Mouse (Mus musculus) MEL (cell line): ENCODE results near the gene Ubash3b. TPM values are rescaled to one million over a fixed set of nuclear protein-coding genes. Genes with fewer than 3 reads are reported as not detected.

Source experiments
- DNase-seq: peaks from one replicate; pipeline ENCODE4 v3.0.0; 2011; ENCODE audit warnings: low read depth, low spot score
- H3K27ac ChIP-seq: 2 replicates; pipeline ENCODE4 v1.5.1; 2012; ENCODE audit warnings: low read depth, mild to moderate bottlenecking, control low read depth, low read length, moderate library complexity; ENCODE audit not compliant: control insufficient read depth
- H3K27me3 ChIP-seq, 2 experiments: fragments of 150-350 bp in 1 of 2; sonication (generic) in 1 of 2; 2 replicates each; pipeline ENCODE4 v1.6.1; 2012; ENCODE audit warnings: low read length in 2 of 2, mild to moderate bottlenecking in 2 of 2, improper control_type of control experiment in 1 of 2, moderate library complexity in 1 of 2; ENCODE audit not compliant: insufficient read depth in 2 of 2, control insufficient read depth in 1 of 2
- H3K36me3 ChIP-seq, 2 experiments: 2 replicates each; pipeline ENCODE4 v1.6.1; 2012 to 2014; ENCODE audit warnings: low read length in 2 of 2, improper control_type of control experiment in 1 of 2, inconsistent platforms in 1 of 2, mild to moderate bottlenecking in 1 of 2; ENCODE audit not compliant: insufficient read depth in 2 of 2, control insufficient read depth in 1 of 2
- H3K4me1 ChIP-seq, 2 experiments: fragments of 150-350 bp in 1 of 2; sonication (generic) in 1 of 2; 2 replicates each; pipeline ENCODE4 v1.6.1; 2012; ENCODE audit warnings: low read length in 2 of 2, improper control_type of control experiment in 1 of 2, mild to moderate bottlenecking in 1 of 2; ENCODE audit not compliant: insufficient read depth in 2 of 2, control insufficient read depth in 1 of 2
- H3K4me3 ChIP-seq, 2 experiments: fragments of 150-350 bp in 1 of 2; sonication (generic) in 1 of 2; 2 replicates each; pipeline ENCODE4 v1.5.1; 2012; ENCODE audit warnings: low read depth in 2 of 2, low read length in 2 of 2, mild to moderate bottlenecking in 2 of 2, moderate library complexity in 2 of 2, control low read depth in 1 of 2, improper control_type of control experiment in 1 of 2; ENCODE audit not compliant: control insufficient read depth in 1 of 2, insufficient read depth in 1 of 2
- H3K79me2 ChIP-seq: 2 replicates; pipeline ENCODE4 v1.6.1; 2012; ENCODE audit warnings: mild to moderate bottlenecking, low read length, moderate library complexity; ENCODE audit not compliant: control insufficient read depth, poor library complexity, insufficient read depth
- H3K9ac ChIP-seq: 2 replicates; pipeline ENCODE4 v1.6.1; 2012; ENCODE audit warnings: low read depth, mild to moderate bottlenecking, control low read depth, low read length, moderate library complexity; ENCODE audit not compliant: control insufficient read depth, poor library complexity, severe bottlenecking
- H3K9me3 ChIP-seq: fragments of 150-350 bp; sonication (generic); replicated peaks from 2 replicates; pipeline ENCODE4 v1.6.1; 2012; ENCODE audit warnings: mild to moderate bottlenecking, low read length, improper control_type of control experiment, moderate library complexity; ENCODE audit not compliant: insufficient read depth
- CHD1 ChIP-seq: IDR thresholded peaks from 2 replicates; pipeline ENCODE4 v1.6.1; 2012; ENCODE audit warnings: low read depth, mild to moderate bottlenecking, inconsistent platforms, low read length, improper control_type of control experiment
- CTCF ChIP-seq, 3 experiments: IDR thresholded peaks in 2 of 3; conservative IDR thresholded peaks in 1 of 3; 2 replicates each; pipeline ENCODE4 v1.5.1; 2011 to 2012; ENCODE audit warnings: low read length in 3 of 3, low read depth in 2 of 3, mild to moderate bottlenecking in 2 of 3, improper control_type of control experiment in 1 of 3, inconsistent platforms in 1 of 3, mixed read lengths in 1 of 3, moderate library complexity in 1 of 3; ENCODE audit not compliant: control insufficient read depth in 1 of 3, insufficient read depth in 1 of 3, poor library complexity in 1 of 3, severe bottlenecking in 1 of 3
- E2F4 ChIP-seq: IDR thresholded peaks from 2 replicates; pipeline ENCODE4 v1.6.1; 2011; ENCODE audit warnings: low read depth, low read length, improper control_type of control experiment, borderline replicate concordance
- ELF1 ChIP-seq: IDR thresholded peaks from 2 replicates; pipeline ENCODE4 v1.6.1; 2014; ENCODE audit warnings: low read depth, mild to moderate bottlenecking, inconsistent platforms, low read length, improper control_type of control experiment, moderate library complexity
- ETS1 ChIP-seq: IDR thresholded peaks from 2 replicates; pipeline ENCODE4 v1.6.1; 2012; ENCODE audit warnings: low read depth, mild to moderate bottlenecking, inconsistent platforms, low read length, improper control_type of control experiment, moderate library complexity
- GABPA ChIP-seq: IDR thresholded peaks from 2 replicates; pipeline ENCODE4 v1.6.1; 2012; ENCODE audit warnings: low read depth, mild to moderate bottlenecking, inconsistent platforms, low read length, improper control_type of control experiment, moderate library complexity
- GATA1 ChIP-seq: IDR thresholded peaks from 2 replicates; pipeline ENCODE4 v1.6.1; 2011; ENCODE audit warnings: low read depth, low read length, improper control_type of control experiment
- KAT2A ChIP-seq: conservative IDR thresholded peaks from 2 replicates; pipeline ENCODE4 v1.6.1; 2012; ENCODE audit warnings: low read depth, low read length, improper control_type of control experiment, inconsistent platforms
- MAX ChIP-seq: IDR thresholded peaks from 2 replicates; pipeline ENCODE4 v1.6.1; 2011; ENCODE audit warnings: low read length, improper control_type of control experiment
- MYB ChIP-seq: IDR thresholded peaks from 2 replicates; pipeline ENCODE4 v1.6.1; 2011; ENCODE audit warnings: mild to moderate bottlenecking, low read depth, low read length, improper control_type of control experiment
- NELFE ChIP-seq: IDR thresholded peaks from 2 replicates; pipeline ENCODE4 v1.6.1; 2011; ENCODE audit warnings: low read depth, low read length, improper control_type of control experiment
- POLR2AphosphoS5 ChIP-seq: IDR thresholded peaks from 2 replicates; pipeline ENCODE4 v1.6.1; 2012; ENCODE audit warnings: low read depth, borderline replicate concordance, mild to moderate bottlenecking, inconsistent platforms, low read length, moderate library complexity, mixed read lengths
- SIN3A ChIP-seq: IDR thresholded peaks from 2 replicates; pipeline ENCODE4 v1.6.1; 2012; ENCODE audit warnings: low read length, improper control_type of control experiment, inconsistent platforms
- SMC3 ChIP-seq: IDR thresholded peaks from 2 replicates; pipeline ENCODE4 v1.6.1; 2011; ENCODE audit warnings: low read depth, low read length, improper control_type of control experiment
- TBP ChIP-seq: IDR thresholded peaks from 2 replicates; pipeline ENCODE4 v1.8.0; 2011; ENCODE audit warnings: low read depth, low read length, improper control_type of control experiment
- UBTF ChIP-seq: IDR thresholded peaks from 2 replicates; pipeline ENCODE4 v1.6.1; 2012; ENCODE audit warnings: low read depth, mild to moderate bottlenecking, inconsistent platforms, low read length, improper control_type of control experiment, moderate library complexity, borderline replicate concordance; ENCODE audit not compliant: insufficient read depth
- USF2 ChIP-seq, 2 experiments: IDR thresholded peaks; 2 replicates each; pipeline ENCODE4 v1.6.1; 2011 to 2012; ENCODE audit warnings: improper control_type of control experiment in 2 of 2, low read length in 2 of 2, borderline replicate concordance in 1 of 2, inconsistent platforms in 1 of 2, low read depth in 1 of 2, mild to moderate bottlenecking in 1 of 2; ENCODE audit not compliant: insufficient read depth in 1 of 2
- polyA plus RNA-seq, 2 experiments: library from polyadenylated mRNA; stranded (reverse) in 1 of 2; unstranded in 1 of 2; fragments of >175 nt in 1 of 2; fragments of >200 nt in 1 of 2; gene quantifications; 2 replicates each; pipeline versions ENCODE4 v1.2.1 to v1.2.4; 2012; ENCODE audit warnings: low replicate concordance in 2 of 2, low read depth in 1 of 2; ENCODE audit not compliant: insufficient read length in 2 of 2, insufficient read depth in 1 of 2, missing spikeins in 1 of 2
- total RNA-seq: library from RNA; depleted of rRNA; stranded (reverse); fragments of 300-350 nt; gene quantifications from 2 replicates; pipeline ENCODE4 v1.2.3, GENCODE M21; 2012

Gene Ubash3b
- total and polyA plus RNA-seq, 3 experiments, result 5.4 to 11.3 TPM; not detected in 1

DNA sequence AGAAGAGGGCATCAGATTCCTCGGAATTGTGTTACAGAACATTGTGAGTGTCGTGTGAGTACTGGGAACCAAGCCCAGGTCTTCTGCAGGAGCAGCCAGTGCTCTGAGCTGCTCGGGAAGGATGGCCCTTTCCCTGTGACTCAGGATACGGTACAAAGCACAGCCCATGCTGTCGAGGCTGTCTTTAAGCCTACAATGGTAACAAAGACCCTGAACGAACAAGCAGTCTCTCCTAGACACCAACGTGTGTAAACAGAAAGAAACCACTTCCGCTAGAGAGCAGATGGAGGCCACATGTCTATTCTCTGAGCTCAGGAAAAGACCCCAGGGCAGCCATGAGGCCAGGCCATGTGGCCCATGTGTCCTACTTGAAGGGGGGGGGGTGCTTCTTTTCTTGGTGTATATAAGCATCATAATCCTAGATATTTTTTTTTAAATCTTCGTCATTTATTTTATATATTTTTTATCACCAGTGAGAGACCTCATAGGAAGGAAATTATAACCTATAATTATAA lies 123.3 kb downstream of the Ubash3b start:
- Histone ChIP-seq H3K27ac (no peak overlapping the region), H3K79me2 (no peaks in the 10 kb centered on the region), H3K27me3 (no peaks in the 10 kb centered on the region), H3K9me3 (no peaks in the 10 kb centered on the region), H3K4me3 (no peak overlapping the region), H3K36me3 (peaks cover 0 to 2% of the 10 kb centered on the region in 2 experiments; a peak in 1 of 4 replicates), H3K9ac (no peak overlapping the region)
- DNase-seq, result no peak
- TF ChIP-seq GATA1 (no peak), KAT2A (no peak)
- TF ChIP-seq, all 39 proteins: peak for 0
- H3K4me1 ChIP-seq, result no peaks in the 10 kb centered on the region

GRCm38 (mm10) chr9:41031590-41032489 lies 129.7 kb downstream of the Ubash3b start:
- no peaks in the 10 kb centered on the region for H3K9me3 ChIP-seq
- H3K27ac ChIP-seq, result no peak overlapping the region
- no peaks in the 10 kb centered on the region for H3K4me1 ChIP-seq
- no peaks in the 10 kb centered on the region; a peak in 1 of 4 replicates for H3K36me3 ChIP-seq
- TF ChIP-seq KAT2A (no peak), MYB (no peak), GABPA (no peak), CTCF (IDR thresholded peaks at IDR 0.05 in 2 of 3, conservative IDR thresholded peaks at IDR 0.05 in 1 of 3; ENCODE audit: control insufficient read depth in 1 of 3, insufficient read depth in 1 of 3, low read depth in 2 of 3, low read length in 3 of 3, poor library complexity in 1 of 3, severe bottlenecking in 1 of 3) (no peak), ETS1 (no peak), SMC3 (no peak), NELFE (no peak), POLR2AphosphoS5 (no peak), MAX (no peak), USF2 (IDR thresholded peaks at IDR 0.05; ENCODE audit: borderline replicate concordance in 1 of 2, insufficient read depth in 1 of 2, low read depth in 1 of 2, low read length in 2 of 2) (no peak), SIN3A (no peak), CHD1 (no peak), UBTF (no peak), ELF1 (no peak), TBP (no peak), E2F4 (no peak)
- DNase-seq, result no peak
- H3K79me2 ChIP-seq, result no peaks in the 10 kb centered on the region
- no peaks in the 10 kb centered on the region for H3K27me3 ChIP-seq
- H3K9ac ChIP-seq, result no peak overlapping the region
- H3K4me3 ChIP-seq, result no peak overlapping the region
